Mouse (Mus musculus): ENCODE data around the gene Faap24.

Faap24 gene

GRCm38 (mm10) chr7:35396542-35397168, at the start of gene Faap24, which contains the start of gene Cep89:
Faap24 (minus strand) TSS chr7:35396836.
Cep89 (plus strand) TSS chr7:35397035.
- peak; percentile 96 for DNase-seq (ENCODE audit: low spot score in 2 of 2)

- DNase-seq (ENCODE audit: low spot score in 2 of 2): no peak
Observed at GRCm38 (mm10) chr7:35435266-35435665, 38.6 kb upstream of the Faap24 start.

- DNase-seq (ENCODE audit: low spot score in 2 of 2): no peak
Observed at GRCm38 (mm10) chr7:35428146-35428545, 31.5 kb upstream of the Faap24 start.

GRCm38 (mm10) chr7:35423071-35423470, 26.4 kb upstream of the Faap24 start:
- DNase-seq (ENCODE audit: low spot score in 2 of 2): no peak

GRCm38 (mm10) chr7:35416654-35416948, 20.0 kb upstream of the Faap24 start:
- no peak for DNase-seq (ENCODE audit: low spot score in 2 of 2)

- no peak for DNase-seq (ENCODE audit: low spot score in 2 of 2)
Observed at GRCm38 (mm10) chr7:35415801-35416653, 19.4 kb upstream of the Faap24 start.

GRCm38 (mm10) chr7:35415226-35415625, 18.6 kb upstream of the Faap24 start:
- no peak for DNase-seq (ENCODE audit: low spot score in 2 of 2)

GRCm38 (mm10) chr7:35401169-35401568, 4.5 kb upstream of the Faap24 start:
- DNase-seq (ENCODE audit: low spot score in 2 of 2): no peak

- DNase-seq (ENCODE audit: low spot score in 2 of 2): peak in 1 of 2 experiments; percentile 12
Observed at GRCm38 (mm10) chr7:35395734-35396456, 741 bp downstream of the Faap24 start.

- no peak for DNase-seq (ENCODE audit: low spot score in 2 of 2)
Observed at GRCm38 (mm10) chr7:35392935-35393334, 3.7 kb downstream of the Faap24 start.

- DNase-seq (ENCODE audit: low spot score in 2 of 2): no peak
Observed at GRCm38 (mm10) chr7:35388694-35389093, 7.9 kb downstream of the Faap24 start.

- DNase-seq (ENCODE audit: low spot score in 2 of 2): no peak
Observed at GRCm38 (mm10) chr7:35386525-35386952, 10.1 kb downstream of the Faap24 start.

GRCm38 (mm10) chr7:35382706-35383353, 13.8 kb downstream of the Faap24 start:
- DNase-seq (ENCODE audit: low spot score in 2 of 2): no peak

GRCm38 (mm10) chr7:35381861-35382260, 14.8 kb downstream of the Faap24 start:
- no peak for DNase-seq (ENCODE audit: low spot score in 2 of 2)

GRCm38 (mm10) chr7:35380351-35380750, 16.3 kb downstream of the Faap24 start:
- no peak for DNase-seq (ENCODE audit: low spot score in 2 of 2)

- DNase-seq (ENCODE audit: low spot score in 2 of 2): no peak
Observed at GRCm38 (mm10) chr7:35379492-35380119, 17.0 kb downstream of the Faap24 start.

GRCm38 (mm10) chr7:35376623-35377022, 20.0 kb downstream of the Faap24 start:
- no peak for DNase-seq (ENCODE audit: low spot score in 2 of 2)

GRCm38 (mm10) chr7:35374265-35374664, 22.4 kb downstream of the Faap24 start:
- no peak for DNase-seq (ENCODE audit: low spot score in 2 of 2)

GRCm38 (mm10) chr7:35373146-35373989, 23.3 kb downstream of the Faap24 start:
- DNase-seq (ENCODE audit: low spot score in 2 of 2): no peak

GRCm38 (mm10) chr7:35372483-35373017, 24.1 kb downstream of the Faap24 start:
- DNase-seq (ENCODE audit: low spot score in 2 of 2): no peak

All from frontal cortex, postnatal 10 days (tissue).